In genomic region chr12:69982874-69983273, GRCm38 (mm10) we compare ENCODE assay signal across 12 mouse cellular contexts. TPM values are rescaled to one million over a fixed set of nuclear protein-coding genes. Genes with fewer than 3 reads are reported as not detected.
DNase-seq lines count a peak whose midpoint lies in the region; ATAC-seq and TF ChIP-seq lines count a peak whose summit lies in the region.
"Had no signal": no experiment of that assay in that cellular context is flagged by ENCODE, and none has a peak within 500 bp of the region (broad histone marks: within the 10 kb centered on the region; RNA-seq: fewer than 3 reads in every experiment).

No protein-coding gene starts in this region.

- TF ChIP-seq CTCF in left cerebral cortex, adult 2 months (IDR thresholded peaks at IDR 0.05): peak; percentile 34

- H3K27ac ChIP-seq in left cerebral cortex, adult 2 months: no peak overlapping the region
- H3K27ac ChIP-seq: embryonic facial prominence, embryonic 12.5 days; limb, embryonic 12.5 days had no signal

- intact Hi-C loops in left cerebral cortex, adult 2 months (cut with DNase I): no loop called here
- intact Hi-C loops in left cerebral cortex, postnatal 10 days (cut with DNase I): loop anchor here (10.0 kb wide), 1 partner anchor 162 kb away; no protein-coding TSS in a partner anchor

- DNase-seq in CD4-positive, CD25-positive, alpha-beta regulatory T cell, adult 2 months (ENCODE audit: low read depth, low spot score): peak; percentile 54
- DNase-seq in left cerebral cortex, adult 2 months (ENCODE audit: extremely low spot score in 1 of 2, low spot score in 2 of 2): no peak
- DNase-seq in left cerebral cortex, postnatal 10 days (ENCODE audit: extremely low spot score in 1 of 2, low spot score in 2 of 2): no peak
- DNase-seq in ES-CJ7 (ENCODE audit: low read depth, low spot score): peak; percentile 45
- peak; percentile 51 for DNase-seq in lung, postnatal 36 days
- DNase-seq in right cerebral cortex, postnatal 14 days: no peak
- DNase-seq in frontal cortex, postnatal 10 days (ENCODE audit: low spot score in 2 of 2): no peak
- DNase-seq: adrenal gland, postnatal 25 days; gastrocnemius, postnatal 10 days had no signal

- no peak overlapping the region for H3K4me3 ChIP-seq in left cerebral cortex, adult 2 months
- H3K4me3 ChIP-seq: embryonic facial prominence, embryonic 12.5 days; limb, embryonic 12.5 days had no signal

- no peak for ATAC-seq in CD4-positive, CD25-positive, alpha-beta regulatory T cell, adult 4 months

RNA-seq across cellular contexts. Expression of gene Sav1, which starts 3.9 kb away (rescaled TPM):
- 1 to 10 TPM; 3.0 to 5.0 TPM for polyA plus RNA-seq in CD4-positive, CD25-positive, alpha-beta regulatory T cell, adult 4 months (2017; shearing (Covaris generic))
- total RNA-seq in left cerebral cortex, adult 2 months (2021): 10 to 100 TPM; 17.4 to 19.5 TPM
- total RNA-seq in left cerebral cortex, postnatal 10 days (2021): 10 to 100 TPM; 19.4 to 19.8 TPM

Comparison
In these comparisons a context has a peak if more than half of its experiments do, and no peak if none do; other contexts are left out.
1. DNase-seq: peak in CD4-positive, CD25-positive, alpha-beta regulatory T cell, adult 2 months (single experiment), ES-CJ7 (single experiment) and lung, postnatal 36 days (single experiment); none in left cerebral cortex, adult 2 months (0 of 2), left cerebral cortex, postnatal 10 days (0 of 2), right cerebral cortex, postnatal 14 days (single experiment) and frontal cortex, postnatal 10 days (0 of 2).